Mouse (Mus musculus): ENCODE results near the gene Olfr1052.
"Not testable (repeated sequence)": the region's sequence is repeated elsewhere in the genome, so short reads cannot be mapped to it uniquely, and the experiment has no call there.

Olfr1052 gene

DNA sequence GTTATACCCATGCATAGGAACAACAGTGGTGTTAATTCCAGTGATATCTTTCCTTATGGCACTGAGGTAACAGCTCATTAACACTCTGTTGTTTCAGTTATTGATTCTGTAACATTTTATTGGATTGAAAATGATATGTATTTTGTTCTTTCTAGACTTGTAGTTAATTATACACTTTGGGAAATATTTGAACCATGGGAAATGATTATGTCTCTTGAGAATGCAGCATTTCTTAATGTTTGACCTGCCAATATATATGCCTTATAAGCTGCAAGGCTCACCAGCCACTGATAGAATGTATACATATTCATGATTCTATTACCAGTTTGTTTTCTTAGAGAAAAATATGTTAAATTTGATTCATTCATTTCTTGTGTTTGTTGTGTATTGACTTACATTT lies at the start of gene Olfr1052:
Gene Olfr1052, plus strand, starts transcription at position 301 of the 400 bp plus-strand sequence.
- DNase-seq (ENCODE audit: low read depth, low spot score), result no peak

DNA sequence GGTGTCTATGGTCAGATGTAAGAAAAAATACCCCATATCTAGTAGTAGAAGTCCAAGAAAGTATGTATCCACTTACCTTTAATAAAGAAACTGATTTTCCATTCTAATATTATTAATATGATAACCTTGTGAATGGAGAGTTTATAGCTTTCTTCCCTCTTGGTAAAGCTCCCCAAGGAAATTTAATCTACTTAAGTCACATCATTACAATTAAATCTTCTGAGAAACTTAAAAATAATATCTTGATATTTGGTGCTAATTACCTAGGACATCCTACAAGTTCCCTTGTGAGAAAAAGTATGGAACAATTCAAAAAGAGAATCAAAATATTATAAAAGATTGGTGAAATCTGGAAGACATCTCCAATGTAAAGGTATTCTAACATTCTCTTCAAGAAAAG lies 34.0 kb upstream of the Olfr1052 start, which contains the start of gene Olfr1049:
Gene Olfr1049, minus strand, starts transcription at position 101 of the 400 bp plus-strand sequence.
- not testable (repeated sequence) for DNase-seq (ENCODE audit: low read depth, low spot score)

DNA sequence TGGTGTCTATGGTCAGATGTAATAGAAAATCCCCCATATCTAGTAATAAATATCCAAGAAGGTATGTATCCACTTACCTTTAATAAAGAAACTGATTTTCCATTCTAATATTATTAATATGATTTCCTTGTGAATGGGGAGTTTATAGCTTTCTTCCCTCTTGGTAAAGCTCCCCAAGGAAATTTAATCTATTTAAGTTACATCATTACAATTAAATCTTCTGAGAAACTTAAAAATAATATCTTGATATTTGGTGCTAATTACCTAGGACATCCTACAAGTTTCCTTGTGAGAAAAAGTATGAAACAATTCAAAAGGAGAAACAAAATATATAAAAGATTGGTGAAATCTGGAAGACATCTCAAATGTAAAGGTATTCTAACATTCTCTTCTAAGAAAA lies 13.3 kb upstream of the Olfr1052 start, which contains the start of gene Olfr1051:
Gene Olfr1051, minus strand, starts transcription at position 101 of the 400 bp plus-strand sequence.
- DNase-seq (ENCODE audit: low read depth, low spot score), result not testable (repeated sequence)

DNA sequence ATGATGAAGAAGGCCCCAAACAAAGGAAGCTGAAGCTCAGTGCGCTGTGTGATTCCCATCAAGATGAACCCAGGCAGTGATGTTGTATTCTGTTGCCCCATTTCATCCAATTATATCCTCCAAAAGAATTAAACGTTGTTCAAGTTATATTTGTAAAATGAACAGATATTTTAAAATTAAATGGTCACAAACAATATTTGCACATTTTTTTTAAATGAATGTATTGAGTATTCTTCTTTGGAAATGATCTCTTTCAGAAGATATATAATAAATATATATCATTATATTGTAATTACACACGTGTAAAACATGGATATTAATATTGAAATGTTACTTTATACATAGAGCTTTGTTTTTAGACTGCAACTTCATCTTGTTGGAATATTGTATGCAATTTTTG lies 22.9 kb downstream of the Olfr1052 start, which contains the start of gene Olfr1053:
Gene Olfr1053, minus strand, starts transcription at position 101 of the 400 bp plus-strand sequence.
- DNase-seq (ENCODE audit: low read depth, low spot score), result no peak

DNA sequence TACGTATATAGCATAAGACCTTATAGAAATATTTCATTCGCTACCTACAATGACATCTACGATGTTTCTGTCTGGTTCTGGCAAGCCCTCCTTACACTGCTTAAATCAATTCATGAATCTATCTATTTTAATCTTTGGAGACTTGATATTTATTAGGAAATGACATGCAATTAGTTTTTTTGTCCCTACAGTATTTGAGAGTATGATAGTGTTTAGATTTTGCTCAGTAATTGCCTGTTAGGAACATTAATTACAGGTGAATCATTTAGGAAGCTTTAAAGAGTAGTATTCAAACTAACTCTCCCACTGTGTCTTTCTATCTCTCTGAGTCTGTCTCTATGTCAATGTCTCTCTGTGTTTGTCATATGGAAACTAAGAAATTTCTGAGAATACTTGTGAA lies 43.1 kb downstream of the Olfr1052 start, which contains the start of gene Olfr1054:
Gene Olfr1054, minus strand, starts transcription at position 101 of the 400 bp plus-strand sequence.
- no peak for DNase-seq (ENCODE audit: low read depth, low spot score)
